Comparison of ENCODE assay signal across 11 mouse cellular contexts in genomic region chr13:114791511-114791910, GRCm38 (mm10). TPM values are rescaled to one million over a fixed set of nuclear protein-coding genes. Genes with fewer than 3 reads are reported as not detected.
DNase-seq lines count a peak whose midpoint lies in the region; ATAC-seq and TF ChIP-seq lines count a peak whose summit lies in the region.
"Had no signal": no experiment of that assay in that cellular context is flagged by ENCODE, and none has a peak within 500 bp of the region (broad histone marks: within the 10 kb centered on the region; RNA-seq: fewer than 3 reads in every experiment).

No protein-coding gene starts in this region.

- no peak for ATAC-seq in lung, embryonic 14.5 days (ENCODE audit: insufficient read depth)
- ATAC-seq: activated CD4-positive, CD25-positive, alpha-beta regulatory T cell, adult 4 months had no signal

- no peak overlapping the region for H3K4me3 ChIP-seq in lung, embryonic 14.5 days (ENCODE audit: low read depth, low read length)
- no peak overlapping the region for H3K4me3 ChIP-seq in lung, adult 2 months (replicated peaks; ENCODE audit: extremely low read depth, low read depth, low read length)
- H3K4me3 ChIP-seq in forebrain, embryonic 10.5 days = no peak overlapping the region
- H3K4me3 ChIP-seq: limb, embryonic 12.5 days; stomach, embryonic 15.5 days had no signal

- H3K27me3 ChIP-seq in lung, embryonic 14.5 days (ENCODE audit: insufficient read depth, low read length) = no peaks in the 10 kb centered on the region
- H3K27me3 ChIP-seq in forebrain, embryonic 10.5 days (ENCODE audit: poor library complexity, severe bottlenecking) = no peaks in the 10 kb centered on the region
- H3K27me3 ChIP-seq: limb, embryonic 12.5 days; stomach, embryonic 15.5 days had no signal

- H3K4me2 ChIP-seq in lung, embryonic 14.5 days = no peak overlapping the region
- H3K4me2 ChIP-seq: limb, embryonic 12.5 days; stomach, embryonic 15.5 days had no signal

- no peak for TF ChIP-seq POLR2A in lung, adult 2 months (IDR thresholded peaks at IDR 0.05; ENCODE audit: borderline replicate concordance, extremely low read depth, low read depth, low read length)

- H3K4me1 ChIP-seq in lung, embryonic 14.5 days (ENCODE audit: insufficient read depth) = no peaks in the 10 kb centered on the region
- H3K4me1 ChIP-seq in lung, adult 2 months (ENCODE audit: control insufficient read depth, insufficient read depth, low read length) = no peaks in the 10 kb centered on the region
- H3K4me1 ChIP-seq in forebrain, embryonic 10.5 days = no peaks in the 10 kb centered on the region
- H3K4me1 ChIP-seq: limb, embryonic 12.5 days; stomach, embryonic 15.5 days had no signal

- TF ChIP-seq CTCF in lung, embryonic 14.5 days (IDR thresholded peaks at IDR 0.05; ENCODE audit: low read depth) = peak; percentile 41
- TF ChIP-seq CTCF in lung, adult 2 months (IDR thresholded peaks at IDR 0.05; ENCODE audit: insufficient read depth, low read length) = no peak

- H3K9ac ChIP-seq in lung, embryonic 14.5 days = no peak overlapping the region
- H3K9ac ChIP-seq: limb, embryonic 12.5 days; stomach, embryonic 15.5 days had no signal

- peak; percentile 15 to 35 for DNase-seq in heart, postnatal 10 days
- no peak for DNase-seq in heart, postnatal 25 days (ENCODE audit: low spot score)
- peak; percentile 83 for DNase-seq in lung, embryonic 14.5 days
- DNase-seq in lung, adult 2 months = no peak
- peak; percentile 64 for DNase-seq in adipocyte (ENCODE audit: low spot score)
- DNase-seq in lung, postnatal 36 days = peak; percentile 73
- DNase-seq in forebrain, embryonic 10.5 days (ENCODE audit: extremely low spot score, low spot score) = no peak
- DNase-seq in testis, postnatal 14 days (ENCODE audit: low spot score) = no peak

- no peak overlapping the region for H3K27ac ChIP-seq in lung, embryonic 14.5 days (ENCODE audit: low read depth)
- H3K27ac ChIP-seq in forebrain, embryonic 10.5 days = no peak overlapping the region
- H3K27ac ChIP-seq: limb, embryonic 12.5 days; stomach, embryonic 15.5 days had no signal

- intact Hi-C loops in heart, postnatal 10 days (cut with DNase I) = loop anchor here (2.0 to 5.0 kb wide), 2 partner anchors 329 to 715 kb away; no protein-coding TSS in a partner anchor
- intact Hi-C loops in heart, postnatal 25 days (cut with DNase I) = loop anchor here (10.0 kb wide), 1 partner anchor 327 kb away; no protein-coding TSS in a partner anchor

- H3K9me3 ChIP-seq in lung, embryonic 14.5 days (ENCODE audit: low read depth, low read length) = no peaks in the 10 kb centered on the region
- H3K9me3 ChIP-seq in forebrain, embryonic 10.5 days = no peaks in the 10 kb centered on the region
- H3K9me3 ChIP-seq: limb, embryonic 12.5 days; stomach, embryonic 15.5 days had no signal

- no peaks in the 10 kb centered on the region for H3K36me3 ChIP-seq in lung, embryonic 14.5 days (ENCODE audit: insufficient read depth)
- H3K36me3 ChIP-seq in forebrain, embryonic 10.5 days (replicated peaks) = no peaks in the 10 kb centered on the region
- H3K36me3 ChIP-seq: limb, embryonic 12.5 days; stomach, embryonic 15.5 days had no signal

- WGBS in lung, embryonic 14.5 days = 76% methylated on average over 1 of the region's 1 CpGs
- 78% methylated on average over 1 of the region's 1 CpGs for WGBS in lung, adult 2 months
- 79% methylated on average over 1 of the region's 1 CpGs for WGBS in forebrain, embryonic 10.5 days

RNA-seq across cellular contexts. Expression of gene Mocs2, which starts 26.5 kb away (rescaled TPM):
- 10 to 100 TPM; 67.5 to 72.7 TPM for total RNA-seq in heart, postnatal 10 days (2021)
- 10 to 100 TPM; 49.6 to 59.8 TPM for total RNA-seq in heart, postnatal 25 days (2021)
- 81.4 and 89.7 TPM in 2 replicates for polyA plus RNA-seq in lung, embryonic 14.5 days (2014; fragmentation: Nextera tagmentation; extraction: Ambion mirVana)
- polyA plus RNA-seq in lung, adult 2 months (2012; rRNA removed) = 8.6 and 17.5 TPM in 2 replicates
- polyA plus RNA-seq in forebrain, embryonic 10.5 days (2016; fragmentation: Nextera tagmentation; extraction: Ambion mirVana) = 67.7 and 69.1 TPM in 2 replicates

Comparison
In these comparisons a context has a peak if more than half of its experiments do, and no peak if none do; other contexts are left out.
1. DNase-seq: peak in heart, postnatal 10 days (2 of 2), lung, embryonic 14.5 days (single experiment), adipocyte (single experiment) and lung, postnatal 36 days (single experiment); none in heart, postnatal 25 days (single experiment), lung, adult 2 months (single experiment), forebrain, embryonic 10.5 days (single experiment) and testis, postnatal 14 days (single experiment).